Mouse (Mus musculus) testis, adult 2 months (tissue): ENCODE measurements around the gene Dlec1.

Source experiments
- CTCF ChIP-seq: fragments of 200-500 bp; IDR thresholded peaks from 2 replicates; pipeline ENCODE4 v1.5.1; 2012; ENCODE audit warnings: low read depth, mild to moderate bottlenecking, inconsistent platforms, low read length, moderate library complexity; ENCODE audit not compliant: control insufficient read depth, insufficient read depth, insufficient replicate concordance
- POLR2A ChIP-seq: fragments of 200-500 bp; IDR thresholded peaks from 2 replicates; pipeline ENCODE4 v1.6.1; 2012; ENCODE audit warnings: low read depth, mild to moderate bottlenecking, inconsistent platforms, low read length, moderate library complexity; ENCODE audit not compliant: control insufficient read depth

GRCm38 (mm10) chr9:119109685-119110353 lies 7.5 kb downstream of the Dlec1 start:
- TF ChIP-seq CTCF, result no peak
- no peak for TF ChIP-seq POLR2A
